Mouse (Mus musculus): ENCODE measurements around the gene Spsb3.

Gene Spsb3

GRCm38 (mm10) chr17:24874405-24874745, 12.1 kb upstream of the Spsb3 start:
- DNase-seq (ENCODE audit: low spot score in 2 of 2): no peak

- DNase-seq (ENCODE audit: low spot score in 2 of 2): no peak
Observed at GRCm38 (mm10) chr17:24874989-24875388, 11.5 kb upstream of the Spsb3 start.

- no peak for DNase-seq (ENCODE audit: low spot score in 2 of 2)
Observed at GRCm38 (mm10) chr17:24877336-24878116, 8.9 kb upstream of the Spsb3 start.

GRCm38 (mm10) chr17:24878117-24878397, 8.4 kb upstream of the Spsb3 start:
- DNase-seq (ENCODE audit: low spot score in 2 of 2): no peak

GRCm38 (mm10) chr17:24878531-24878930, 7.9 kb upstream of the Spsb3 start:
- no peak for DNase-seq (ENCODE audit: low spot score in 2 of 2)

- DNase-seq (ENCODE audit: low spot score in 2 of 2): no peak
Observed at GRCm38 (mm10) chr17:24881738-24882440, 4.6 kb upstream of the Spsb3 start.

GRCm38 (mm10) chr17:24884391-24884790, 2.1 kb upstream of the Spsb3 start:
- no peak for DNase-seq (ENCODE audit: low spot score in 2 of 2)

- DNase-seq (ENCODE audit: low spot score in 2 of 2): no peak
Observed at GRCm38 (mm10) chr17:24885356-24886133, 898 bp upstream of the Spsb3 start.

GRCm38 (mm10) chr17:24886932-24887271, 459 bp downstream of the Spsb3 start:
- DNase-seq (ENCODE audit: low spot score in 2 of 2): no peak

DNA sequence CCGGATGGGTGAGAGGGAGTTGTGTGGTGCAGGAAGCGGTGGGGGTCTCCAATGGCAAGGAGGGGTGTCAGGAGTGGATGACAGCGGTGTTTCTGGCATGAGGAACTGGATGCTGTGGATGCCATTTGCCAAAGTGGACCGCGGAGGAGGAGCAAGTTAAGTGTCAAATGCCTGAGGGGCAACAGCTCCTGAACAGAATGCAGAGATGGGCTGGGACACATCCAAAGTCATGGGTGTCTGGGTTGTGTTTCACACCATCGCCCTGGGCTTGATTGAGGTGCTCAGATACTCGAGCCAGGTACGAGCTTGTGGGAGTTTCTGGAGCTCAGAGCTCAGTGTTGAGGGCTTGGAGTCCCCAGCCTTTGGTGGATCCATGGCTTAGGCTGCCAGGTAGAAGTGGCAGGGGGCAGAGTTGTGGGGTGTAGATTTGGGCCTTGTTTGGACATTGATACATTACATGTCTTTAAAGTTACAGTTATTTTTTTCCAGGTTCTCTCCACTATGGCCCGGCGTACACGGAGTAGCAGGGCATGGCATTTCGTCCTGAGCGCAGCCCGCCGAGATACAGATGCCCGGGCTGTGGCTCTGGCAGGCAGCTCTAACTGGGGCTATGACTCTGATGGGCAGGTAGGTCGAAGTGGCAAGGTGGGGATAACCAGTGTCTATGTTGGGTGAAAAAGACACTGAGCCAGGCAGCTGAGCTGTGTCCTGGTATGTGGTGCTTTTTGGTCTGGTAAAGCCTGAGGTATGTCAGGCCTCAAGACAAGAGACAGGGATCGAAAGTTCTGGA, 1.0 kb downstream of the Spsb3 start:
- no peak for DNase-seq (ENCODE audit: low spot score in 2 of 2)

DNA sequence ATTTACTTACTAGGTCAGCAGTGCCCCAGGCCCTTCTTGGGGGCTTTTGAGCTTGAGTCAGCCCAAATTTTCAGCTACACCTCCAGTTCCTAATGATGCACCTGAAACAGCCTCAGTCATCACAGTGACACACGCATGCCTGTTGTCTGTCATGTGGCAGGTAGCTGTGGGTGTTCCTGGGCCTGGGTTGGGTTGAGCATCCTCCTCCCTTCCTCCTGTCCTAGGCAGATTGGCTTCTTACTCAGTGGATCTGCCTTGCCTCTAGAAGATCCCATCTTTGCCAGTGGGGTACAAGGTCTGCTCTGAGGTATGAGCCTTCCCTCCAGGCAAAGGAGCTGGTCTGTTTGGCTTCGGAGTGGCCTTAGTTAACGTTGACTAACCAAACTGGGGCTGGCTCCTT, 2.4 kb downstream of the Spsb3 start:
- DNase-seq (ENCODE audit: low spot score in 2 of 2): no peak

- DNase-seq (ENCODE audit: low spot score in 2 of 2): no peak
Observed at GRCm38 (mm10) chr17:24890151-24891092, 4.0 kb downstream of the Spsb3 start.

DNA sequence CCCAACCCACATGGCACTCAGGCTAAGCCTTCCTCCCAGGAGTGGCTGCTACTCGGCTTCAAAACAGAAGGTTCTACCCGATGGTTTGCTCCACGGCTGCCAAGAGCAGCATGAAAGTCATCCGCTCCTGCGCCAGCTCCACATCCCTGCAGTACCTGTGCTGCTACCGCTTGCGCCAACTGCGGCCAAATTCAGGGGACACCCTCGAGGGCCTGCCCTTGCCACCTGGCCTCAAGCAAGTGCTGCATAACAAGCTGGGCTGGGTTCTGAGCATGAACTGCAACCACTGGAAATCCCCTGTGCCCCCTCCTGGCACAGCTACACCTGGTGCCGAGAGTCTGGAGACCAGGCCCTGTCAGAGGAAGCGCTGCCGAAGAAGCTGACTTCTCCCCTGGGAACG, 4.9 kb downstream of the Spsb3 start:
- no peak for DNase-seq (ENCODE audit: low spot score in 2 of 2)

DNA sequence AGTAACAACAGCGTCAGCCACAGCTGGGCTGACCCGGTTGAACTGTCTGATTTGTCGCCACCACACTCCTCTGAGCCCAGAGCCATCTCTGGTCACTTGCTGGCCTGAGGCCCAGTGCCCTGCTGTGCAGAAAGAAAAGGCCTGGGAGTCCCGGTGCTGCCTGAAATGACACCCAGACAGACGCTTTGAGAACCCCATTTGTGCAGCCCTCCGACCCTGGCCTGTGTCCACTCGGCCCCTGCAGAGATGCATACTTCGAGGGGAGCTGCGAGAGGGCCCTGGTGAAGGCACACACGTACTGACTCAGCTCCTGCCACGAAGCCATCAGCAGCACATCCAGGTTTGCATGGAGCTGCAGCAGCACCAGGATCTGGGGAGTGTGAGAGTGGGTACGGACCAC, 6.3 kb downstream of the Spsb3 start:
- DNase-seq (ENCODE audit: low spot score in 2 of 2): no peak

DNA sequence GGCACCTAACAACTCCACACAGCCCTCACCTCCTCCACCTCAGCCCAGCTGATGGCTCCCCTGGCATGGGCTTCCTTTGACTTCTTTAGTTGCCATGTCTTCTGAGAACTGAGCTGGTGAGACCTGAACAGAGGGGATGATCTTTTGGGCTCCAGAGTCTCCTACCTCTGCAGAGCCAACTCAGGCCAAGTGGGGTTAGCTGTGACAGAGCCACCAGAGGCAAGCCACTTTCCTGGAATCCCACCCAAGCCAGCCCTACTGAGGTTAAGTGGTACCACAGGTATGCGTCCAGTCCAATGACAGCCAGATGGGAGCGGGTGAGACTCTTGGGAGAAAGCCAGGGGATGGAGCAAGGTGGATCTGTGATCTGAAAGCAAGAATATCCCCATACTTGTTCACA, 6.8 kb downstream of the Spsb3 start:
- no peak for DNase-seq (ENCODE audit: low spot score in 2 of 2)

DNA sequence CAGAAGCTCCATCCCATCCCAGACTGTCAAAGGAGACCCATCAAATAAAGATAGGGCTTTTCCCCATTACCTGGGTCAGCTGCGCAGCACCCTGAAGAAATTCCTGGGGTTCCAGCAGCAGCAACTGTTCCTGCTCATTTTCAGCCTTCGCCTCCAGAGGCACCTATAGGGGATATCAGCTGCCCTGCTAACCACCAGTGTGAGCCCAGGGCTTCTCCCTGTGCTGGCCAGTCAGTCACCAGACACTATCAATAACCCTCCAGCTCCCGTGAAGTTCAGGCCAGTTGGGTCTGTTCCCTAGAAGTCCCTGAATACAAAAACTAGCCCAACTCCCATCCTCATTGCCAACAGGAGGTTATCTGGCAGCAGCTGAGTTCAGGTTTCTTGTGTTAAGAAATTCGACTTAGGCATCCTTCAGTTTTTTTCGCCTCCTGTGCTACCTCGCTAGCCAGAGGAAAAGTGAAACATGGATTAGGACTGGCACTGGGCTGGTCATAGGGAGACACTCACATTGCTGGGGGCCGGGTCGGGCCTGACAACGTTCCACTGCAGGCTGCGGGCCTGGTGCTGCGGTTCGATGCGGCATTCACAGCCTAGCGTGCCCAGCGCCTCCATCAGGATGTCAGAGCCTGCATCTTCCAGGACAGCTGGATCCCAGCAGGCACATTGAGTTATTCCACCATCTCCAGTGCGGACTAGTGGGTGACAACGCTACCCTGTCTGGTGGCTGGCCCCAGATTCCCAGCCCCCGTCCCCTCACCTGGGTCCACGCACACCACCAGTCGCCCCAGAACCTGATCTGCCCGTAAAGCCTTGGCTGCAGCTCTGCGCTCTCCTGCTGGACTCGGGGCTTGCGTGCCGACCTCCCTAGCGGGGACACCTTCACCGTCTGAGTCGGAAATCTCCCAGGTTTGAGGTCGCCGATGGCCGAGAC, 7.9 kb downstream of the Spsb3 start:
- DNase-seq (ENCODE audit: low spot score in 2 of 2): no peak

- peak; percentile 74 to 79 for DNase-seq (ENCODE audit: low spot score in 2 of 2)
Observed at GRCm38 (mm10) chr17:24894995-24895547, 8.6 kb downstream of the Spsb3 start, which contains the start of the genes Eme2 and Mrps34. Gene Eme2 (minus strand): TSS chr17:24895087. Gene Mrps34 (plus strand): TSS chr17:24895116.

- DNase-seq (ENCODE audit: low spot score in 2 of 2): no peak
Observed at GRCm38 (mm10) chr17:24895571-24896240, 9.3 kb downstream of the Spsb3 start.

Data from urinary bladder, postnatal 4 days (tissue).